Mouse (Mus musculus) monocyte, adult 5-6 weeks (primary cell): Measurements from ENCODE around the gene Olfr1396. TPM values are rescaled to one million over a fixed set of nuclear protein-coding genes. Genes with fewer than 3 reads are reported as not detected.

Experiments
- ATAC-seq: fragments of 153-309, 156-312 bp; replicated peaks from 2 replicates; pipeline ENCODE4 v1.8.0; 2017; ENCODE audit warnings: mild to moderate bottlenecking; ENCODE audit not compliant: low TSS enrichment, insufficient number of reproducible peaks, severe bottlenecking, poor library complexity, low FRiP score
- total RNA-seq: library from RNA; stranded (forward); fragments of 200-1000, 200-491, 200-594 nt; gene quantifications from 3 replicates; pipeline ENCODE4 v1.2.3, GENCODE M21; 2017

The Olfr1396 gene
- not detected in 3 replicates for total RNA-seq

DNA sequence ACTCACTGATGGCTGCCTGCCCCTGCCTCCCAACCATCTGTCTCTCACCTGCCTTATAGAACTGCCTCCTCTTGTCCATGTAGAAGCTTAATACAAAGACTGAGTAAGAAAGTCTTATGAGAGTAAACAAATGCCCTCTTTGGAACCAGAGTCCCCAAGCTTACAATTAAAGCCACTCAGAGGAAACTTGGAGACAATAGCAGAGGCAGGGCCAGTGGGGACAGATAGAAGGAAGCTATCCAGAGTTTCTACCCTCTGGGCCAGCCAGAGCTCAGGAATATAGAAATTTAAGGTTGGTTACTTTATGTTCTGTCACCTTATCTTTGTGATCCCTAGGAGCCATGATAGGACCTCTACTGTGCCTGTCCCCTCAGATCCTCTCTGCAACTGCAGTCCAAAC is at the start of gene Olfr1396:
Gene Olfr1396, minus strand, starts transcription at position 101 of the 400 bp plus-strand sequence.
- no peak for ATAC-seq

GRCm38 (mm10) chr11:49156821-49157814 is 42.4 kb upstream of the Olfr1396 start:
- ATAC-seq: 0 out of 2 replicates have a peak, but pooled peaks have one; percentile 37

DNA sequence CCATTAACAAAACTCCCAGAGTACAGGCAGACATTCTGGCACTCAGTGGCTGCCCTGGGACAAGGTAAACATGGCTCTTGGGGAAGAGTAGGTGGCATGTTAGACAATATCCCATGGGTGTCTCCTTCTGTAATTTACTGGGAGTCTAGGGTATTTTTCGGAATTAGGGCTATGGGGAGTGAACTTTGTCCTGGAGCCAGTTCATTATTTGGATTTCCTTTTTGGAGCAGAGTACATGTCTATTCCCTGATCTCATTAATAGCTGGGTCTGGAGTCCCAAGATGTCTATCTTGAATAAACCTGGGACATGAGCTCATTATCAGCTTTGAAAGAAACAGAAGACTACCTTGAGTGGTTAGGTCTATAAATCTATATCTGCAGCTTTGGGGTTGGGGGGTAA is 39.4 kb upstream of the Olfr1396 start, which contains the start of gene Olfr1394:
Gene Olfr1394, plus strand, starts transcription at position 301 of the 400 bp plus-strand sequence.
- no peak for ATAC-seq

GRCm38 (mm10) chr11:49141974-49142373 is 27.3 kb upstream of the Olfr1396 start, which contains the start of gene Olfr1395:
TSS of gene Olfr1395 (plus strand) at chr11:49142274.
- ATAC-seq: no peak

DNA sequence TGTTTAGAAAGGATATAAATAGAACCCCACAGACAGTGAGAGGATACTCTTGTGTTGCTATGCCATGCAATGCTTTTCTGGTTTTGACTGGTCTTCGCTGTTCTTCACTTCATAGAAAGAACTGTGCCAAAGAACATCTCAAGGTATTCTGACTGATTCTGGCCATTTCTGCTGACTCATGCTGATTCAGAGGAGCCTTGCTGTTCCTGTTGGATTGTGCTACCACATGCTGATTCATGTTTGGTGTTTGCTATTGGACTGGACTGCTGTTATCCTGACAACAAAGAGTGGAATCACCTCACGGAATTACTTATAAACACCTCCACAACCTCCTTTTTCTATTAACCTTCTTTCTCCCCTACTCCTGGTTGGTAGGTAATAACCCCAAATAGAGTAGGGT is 9.5 kb upstream of the Olfr1396 start:
- ATAC-seq: no peak

- ATAC-seq: no peak
Measured at GRCm38 (mm10) chr11:49119635-49120034, 5.0 kb upstream of the Olfr1396 start.

DNA sequence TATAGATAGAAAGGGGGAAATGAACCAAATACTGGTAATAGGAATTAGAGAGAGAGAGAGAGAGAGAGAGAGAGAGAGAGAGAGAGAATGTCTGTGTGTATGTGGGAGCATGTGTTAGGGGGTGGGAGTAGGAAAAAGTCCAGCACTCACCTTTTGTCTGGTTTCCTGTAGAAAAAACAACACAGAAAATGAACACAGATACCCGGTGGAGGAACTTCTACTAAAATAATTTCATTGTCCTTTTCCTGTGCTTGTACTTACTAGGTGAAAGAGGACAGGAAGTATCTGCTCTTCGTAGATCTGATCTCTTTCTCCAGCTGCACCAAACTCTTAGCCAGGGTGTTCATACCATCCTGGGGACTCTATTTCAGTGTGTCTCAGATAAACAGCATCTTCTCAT is 516 bp downstream of the Olfr1396 start:
- ATAC-seq: no peak

DNA sequence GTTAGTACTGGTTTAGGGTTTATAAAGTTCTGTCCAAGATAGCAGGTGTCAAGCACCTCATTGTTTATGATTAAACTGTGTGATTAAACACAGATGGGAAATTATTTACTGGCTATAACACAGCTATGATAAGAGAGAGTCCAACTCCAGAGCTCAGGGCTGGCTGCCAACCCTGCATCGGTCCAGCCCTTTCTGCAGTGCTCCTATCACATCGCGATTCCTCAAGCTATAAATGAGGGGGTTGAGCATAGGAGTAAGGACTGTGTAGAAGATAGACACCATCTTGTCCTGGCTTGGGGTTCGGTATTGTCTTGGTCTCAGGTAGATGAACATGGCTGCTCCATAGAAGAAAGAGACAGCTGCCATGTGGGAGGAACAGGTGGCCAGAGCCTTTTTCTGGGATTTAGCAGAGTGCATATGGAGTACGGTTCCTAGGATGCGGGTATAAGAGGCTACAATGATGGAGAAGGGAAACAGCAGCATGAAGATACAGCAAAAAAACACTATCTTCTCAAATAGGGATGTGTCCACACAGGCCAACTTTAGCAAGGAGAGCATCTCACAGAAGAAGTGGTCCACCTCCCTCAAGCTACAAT is 2.0 kb downstream of the Olfr1396 start:
- no peak for ATAC-seq

- no peak for ATAC-seq
Measured at GRCm38 (mm10) chr11:49111000-49111399, 3.7 kb downstream of the Olfr1396 start.

DNA sequence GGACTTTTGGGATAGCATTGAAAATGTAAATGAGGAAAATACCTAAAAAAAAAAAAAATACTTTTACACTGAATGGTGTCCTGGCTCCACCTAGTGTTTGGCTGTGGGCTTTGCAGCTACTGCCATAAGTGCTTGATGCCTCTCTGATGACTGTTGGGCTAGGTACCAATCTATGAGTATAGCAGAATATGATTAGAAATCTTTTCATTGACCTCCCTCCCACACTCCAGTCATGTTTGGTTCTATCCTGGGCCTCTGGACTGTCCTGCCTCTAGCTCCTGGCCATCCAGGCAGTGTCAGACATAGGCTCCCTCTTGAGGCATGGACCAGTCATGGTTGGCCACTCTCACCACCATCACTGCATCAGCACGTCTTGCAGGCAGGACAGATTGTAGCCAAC is 5.8 kb downstream of the Olfr1396 start:
- peak; percentile 54 for ATAC-seq

- ATAC-seq: no peak
Measured at GRCm38 (mm10) chr11:49107650-49108537, 6.8 kb downstream of the Olfr1396 start.

GRCm38 (mm10) chr11:49105752-49106151 is 8.9 kb downstream of the Olfr1396 start:
- ATAC-seq: no peak

- ATAC-seq: peak; percentile 55; the same call in 1 of the 2 replicates
Measured at GRCm38 (mm10) chr11:49103047-49103693, 11.5 kb downstream of the Olfr1396 start.

DNA sequence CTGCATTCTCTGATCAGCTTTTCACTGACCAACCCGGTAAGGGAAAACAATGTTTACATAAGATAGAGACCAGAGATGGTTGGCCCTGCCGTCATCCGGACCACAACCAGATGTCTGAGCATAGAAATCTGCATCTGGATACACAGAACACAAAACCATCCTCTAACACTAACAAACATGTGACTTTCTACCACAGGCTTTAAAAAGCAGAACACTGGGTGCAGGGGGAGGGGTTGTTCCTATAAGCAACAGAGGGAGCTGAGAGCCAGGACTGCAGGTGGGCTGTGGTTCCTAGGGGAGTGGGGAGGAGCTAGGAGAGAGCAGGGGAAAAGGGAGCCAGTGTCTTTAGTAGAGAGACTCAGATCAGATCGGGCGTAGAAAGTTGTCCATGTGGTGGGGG is 13.2 kb downstream of the Olfr1396 start:
- ATAC-seq: 0 out of 2 replicates have a peak, but pooled peaks have one; percentile 26

DNA sequence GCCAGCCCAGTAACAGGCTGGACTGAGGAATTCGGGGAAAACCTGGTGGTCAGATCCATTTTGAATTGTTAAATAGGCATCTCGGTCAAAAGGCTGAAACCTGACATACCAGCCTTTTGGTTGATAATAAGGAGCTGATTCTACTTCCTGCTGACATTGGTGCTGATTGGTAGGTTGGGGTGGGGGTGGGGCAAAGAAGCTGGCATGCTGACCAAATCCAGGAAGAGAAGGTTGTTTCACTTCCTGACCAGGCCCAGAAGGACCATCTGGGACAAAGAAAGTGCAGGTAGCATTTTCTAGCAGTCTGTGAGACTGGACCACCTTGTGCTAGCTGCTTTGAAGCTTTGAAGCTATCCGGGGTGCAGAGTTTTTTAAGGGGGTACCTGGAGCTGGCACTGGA is 14.3 kb downstream of the Olfr1396 start:
- peak; percentile 75 for ATAC-seq

GRCm38 (mm10) chr11:49095367-49095766 is 19.3 kb downstream of the Olfr1396 start:
- no peak for ATAC-seq

- ATAC-seq: 0 out of 2 replicates have a peak, but pooled peaks have one; percentile 34
Measured at GRCm38 (mm10) chr11:49093861-49094660, 20.6 kb downstream of the Olfr1396 start.
